Mouse (Mus musculus): ENCODE results near the gene Nbea. TPM values are rescaled to one million over a fixed set of nuclear protein-coding genes. Genes with fewer than 3 reads are reported as not detected.

Nbea gene
- polyA plus RNA-seq, 1 experiment from 2014 or later: 6.0 TPM

GRCm38 (mm10) chr3:55887829-55888210 lies 295.7 kb downstream of the Nbea start:
- no peak for ATAC-seq (ENCODE audit: borderline replicate concordance, extremely low read depth, low FRiP score, low TSS enrichment)
- Histone ChIP-seq H3K27me3 (no peaks in the 10 kb centered on the region), H3K9ac (no peak overlapping the region), H3K4me3 (no peak overlapping the region), H3K27ac (no peak overlapping the region), H3K9me3 (no peaks in the 10 kb centered on the region), H3K4me1 (no peaks in the 10 kb centered on the region), H3K4me2 (no peak overlapping the region), H3K36me3 (no peaks in the 10 kb centered on the region)
- 66% methylated on average over 2 of the region's 2 CpGs for WGBS

GRCm38 (mm10) chr3:55887193-55887828 lies 296.2 kb downstream of the Nbea start:
- H3K27me3 ChIP-seq: no peaks in the 10 kb centered on the region
- no peaks in the 10 kb centered on the region for H3K4me1 ChIP-seq
- WGBS: 58% methylated on average over 10 of the region's 10 CpGs
- no peak overlapping the region for H3K4me2 ChIP-seq
- H3K36me3 ChIP-seq: no peaks in the 10 kb centered on the region
- ATAC-seq (ENCODE audit: borderline replicate concordance, extremely low read depth, low FRiP score, low TSS enrichment): no peak
- H3K9ac ChIP-seq: no peak overlapping the region
- H3K27ac ChIP-seq: no peak overlapping the region
- H3K4me3 ChIP-seq: no peak overlapping the region
- no peaks in the 10 kb centered on the region for H3K9me3 ChIP-seq

GRCm38 (mm10) chr3:55872944-55873924 lies 310.3 kb downstream of the Nbea start:
- Histone ChIP-seq H3K4me2 (no peak overlapping the region), H3K27ac (no peak overlapping the region), H3K4me3 (no peak overlapping the region), H3K4me1 (no peaks in the 10 kb centered on the region), H3K9me3 (no peaks in the 10 kb centered on the region), H3K36me3 (no peaks in the 10 kb centered on the region), H3K27me3 (no peaks in the 10 kb centered on the region), H3K9ac (no peak overlapping the region)
- no peak for ATAC-seq (ENCODE audit: borderline replicate concordance, extremely low read depth, low FRiP score, low TSS enrichment)
- 68% methylated on average over 5 of the region's 5 CpGs for WGBS

GRCm38 (mm10) chr3:55852488-55852887 lies 331.0 kb downstream of the Nbea start:
- H3K9me3 ChIP-seq: no peaks in the 10 kb centered on the region
- H3K9ac ChIP-seq: no peak overlapping the region
- no peaks in the 10 kb centered on the region for H3K4me1 ChIP-seq
- H3K4me3 ChIP-seq: no peak overlapping the region
- no peak overlapping the region for H3K4me2 ChIP-seq
- H3K36me3 ChIP-seq: no peaks in the 10 kb centered on the region
- ATAC-seq (ENCODE audit: borderline replicate concordance, extremely low read depth, low FRiP score, low TSS enrichment): no peak
- 80% methylated on average over 7 of the region's 7 CpGs for WGBS
- no peak overlapping the region for H3K27ac ChIP-seq
- H3K27me3 ChIP-seq: no peaks in the 10 kb centered on the region

- Histone ChIP-seq H3K4me1 (no peaks in the 10 kb centered on the region), H3K4me3 (no peak overlapping the region), H3K4me2 (no peak overlapping the region), H3K27me3 (no peaks in the 10 kb centered on the region), H3K36me3 (no peaks in the 10 kb centered on the region), H3K27ac (no peak overlapping the region), H3K9ac (no peak overlapping the region), H3K9me3 (no peaks in the 10 kb centered on the region)
- no peak for ATAC-seq (ENCODE audit: borderline replicate concordance, extremely low read depth, low FRiP score, low TSS enrichment)
- WGBS: 81% methylated on average over 1 of the region's 1 CpGs
These were observed 336.4 kb downstream of the Nbea start for GRCm38 (mm10) chr3:55847115-55847514.

- WGBS: 82% methylated on average over 3 of the region's 3 CpGs
- no peak for ATAC-seq (ENCODE audit: borderline replicate concordance, extremely low read depth, low FRiP score, low TSS enrichment)
These were observed 346.3 kb downstream of the Nbea start for GRCm38 (mm10) chr3:55837188-55837587.

GRCm38 (mm10) chr3:55835207-55835606 lies 348.3 kb downstream of the Nbea start:
- H3K9me3 ChIP-seq: no peaks in the 10 kb centered on the region
- no peak overlapping the region for H3K4me3 ChIP-seq
- no peak overlapping the region for H3K27ac ChIP-seq
- no peak overlapping the region for H3K4me2 ChIP-seq
- no peak for ATAC-seq (ENCODE audit: borderline replicate concordance, extremely low read depth, low FRiP score, low TSS enrichment)
- H3K27me3 ChIP-seq: no peaks in the 10 kb centered on the region
- H3K9ac ChIP-seq: no peak overlapping the region
- 49% methylated on average over 4 of the region's 4 CpGs for WGBS
- no peaks in the 10 kb centered on the region for H3K4me1 ChIP-seq
- H3K36me3 ChIP-seq: no peaks in the 10 kb centered on the region

More at GRCm38 (mm10) chr3:55837188-55837587, 346.3 kb downstream of the Nbea start:
- H3K36me3 ChIP-seq: no peaks in the 10 kb centered on the region
- no peak overlapping the region for H3K4me3 ChIP-seq
- H3K27ac ChIP-seq: no peak overlapping the region
- no peak overlapping the region for H3K4me2 ChIP-seq
- no peaks in the 10 kb centered on the region for H3K27me3 ChIP-seq
- no peak overlapping the region for H3K9ac ChIP-seq
- H3K9me3 ChIP-seq: no peaks in the 10 kb centered on the region
- no peaks in the 10 kb centered on the region for H3K4me1 ChIP-seq

GRCm38 (mm10) chr3:55830226-55830625 lies 353.3 kb downstream of the Nbea start:
- 73% methylated on average over 5 of the region's 5 CpGs for WGBS
- H3K27ac ChIP-seq: no peak overlapping the region
- no peaks in the 10 kb centered on the region for H3K9me3 ChIP-seq
- ATAC-seq (ENCODE audit: borderline replicate concordance, extremely low read depth, low FRiP score, low TSS enrichment): no peak
- no peaks in the 10 kb centered on the region for H3K27me3 ChIP-seq
- H3K4me3 ChIP-seq: no peak overlapping the region
- H3K4me1 ChIP-seq: peaks cover 2% of the 10 kb centered on the region; the same call in 1 of the 2 replicates
- H3K9ac ChIP-seq: no peak overlapping the region
- no peaks in the 10 kb centered on the region for H3K36me3 ChIP-seq
- H3K4me2 ChIP-seq: no peak overlapping the region

- WGBS: 29% methylated on average over 10 of the region's 10 CpGs
- H3K27ac ChIP-seq: no peak overlapping the region
- peak; percentile 81; the same call in 1 of the 2 replicates for ATAC-seq (ENCODE audit: borderline replicate concordance, extremely low read depth, low FRiP score, low TSS enrichment)
These were observed 354.8 kb downstream of the Nbea start for GRCm38 (mm10) chr3:55828481-55829256.

GRCm38 (mm10) chr3:55824864-55825263 lies 358.6 kb downstream of the Nbea start:
- Histone ChIP-seq H3K9me3 (no peaks in the 10 kb centered on the region), H3K36me3 (no peaks in the 10 kb centered on the region), H3K4me3 (no peak overlapping the region), H3K9ac (no peak overlapping the region), H3K27ac (no peak overlapping the region), H3K4me1 (peaks cover 7% of the 10 kb centered on the region), H3K4me2 (no peak overlapping the region), H3K27me3 (no peaks in the 10 kb centered on the region)
- WGBS: 63% methylated on average over 3 of the region's 3 CpGs
- no peak for ATAC-seq (ENCODE audit: borderline replicate concordance, extremely low read depth, low FRiP score, low TSS enrichment)

More at GRCm38 (mm10) chr3:55828481-55829256, 354.8 kb downstream of the Nbea start:
- Histone ChIP-seq H3K36me3 (no peaks in the 10 kb centered on the region), H3K9me3 (no peaks in the 10 kb centered on the region), H3K27me3 (no peaks in the 10 kb centered on the region), H3K4me2 (no peak overlapping the region), H3K4me1 (peaks cover 7% of the 10 kb centered on the region), H3K4me3 (no peak overlapping the region), H3K9ac (no peak overlapping the region)

- 0 out of 2 replicates have a peak, but pooled peaks cover 4% of the 10 kb centered on the region for H3K4me1 ChIP-seq
- H3K9me3 ChIP-seq: no peaks in the 10 kb centered on the region
- no peak overlapping the region for H3K4me2 ChIP-seq
- no peak overlapping the region for H3K9ac ChIP-seq
- no peaks in the 10 kb centered on the region for H3K27me3 ChIP-seq
- no peaks in the 10 kb centered on the region for H3K36me3 ChIP-seq
- H3K27ac ChIP-seq: no peak overlapping the region
- ATAC-seq (ENCODE audit: borderline replicate concordance, extremely low read depth, low FRiP score, low TSS enrichment): no peak
- H3K4me3 ChIP-seq: no peak overlapping the region
These were observed 363.9 kb downstream of the Nbea start for GRCm38 (mm10) chr3:55819598-55819997.
